Mouse (Mus musculus): ENCODE measurements around the gene Ccna1. TPM values are rescaled to one million over a fixed set of nuclear protein-coding genes. Genes with fewer than 3 reads are reported as not detected.

Gene Ccna1
- total and polyA plus RNA-seq, 3 experiments = not detected

GRCm38 (mm10) chr3:55008965-55009741 is 46.1 kb downstream of the Ccna1 start:
- Histone ChIP-seq H3K4me3 (replicated peaks in 1 of 3; ENCODE audit: low read depth in 2 of 3, low read length in 2 of 3, poor library complexity in 1 of 3) (no peak overlapping the region), H3K9ac (ENCODE audit: insufficient read depth, low read depth) (no peak overlapping the region), H3K79me2 (replicated peaks; ENCODE audit: control insufficient read depth, extremely low read depth, insufficient read depth, poor library complexity, severe bottlenecking) (no peaks in the 10 kb centered on the region), H3K27ac (ENCODE audit: insufficient read depth, low read depth) (no peak overlapping the region), H3K4me2 (ENCODE audit: insufficient read depth, low read depth, poor library complexity, severe bottlenecking) (no peak overlapping the region), H3K4me1 (ENCODE audit: control insufficient read depth in 1 of 2, insufficient read depth in 2 of 2) (no peaks in the 10 kb centered on the region), H3K9me3 (replicated peaks; ENCODE audit: low read length) (no peaks in the 10 kb centered on the region), H3K27me3 (replicated peaks) (peaks cover 9% of the 10 kb centered on the region), H3K36me3 (replicated peaks in 1 of 2; ENCODE audit: control insufficient read depth in 1 of 2, insufficient read depth in 1 of 2, low read length in 1 of 2) (no peaks in the 10 kb centered on the region)
- dilution Hi-C loops (cut with MboI; ENCODE audit: extremely low pct_ligation_motif_present, extremely low pct_unique_long_range_greater_than_20kb, low sequenced_read_pairs) = no loop called here
- TF ChIP-seq UBTF (IDR thresholded peaks at IDR 0.05; ENCODE audit: low read depth, low read length) = no peak
- no peak for TF ChIP-seq ZKSCAN1 (IDR thresholded peaks at IDR 0.05; ENCODE audit: borderline replicate concordance, low read depth, low read length)
- no peak for TF ChIP-seq USF1 (IDR thresholded peaks at IDR 0.05; ENCODE audit: low read depth, low read length)
- TF ChIP-seq ZC3H11A (IDR thresholded peaks at IDR 0.05; ENCODE audit: low read depth, low read length) = no peak
- in situ Hi-C loops (cut with MboI; ENCODE audit: low pct_ligation_motif_present, low pct_unique_long_range_greater_than_20kb, low sequenced_read_pairs) = no loop called here
- no peak for DNase-seq (ENCODE audit: extremely low read depth)

GRCm38 (mm10) chr3:55004036-55004435 is 51.3 kb downstream of the Ccna1 start:
- TF ChIP-seq PAX5 (IDR thresholded peaks at IDR 0.05; ENCODE audit: low read length) (no peak), RAD21 (IDR thresholded peaks at IDR 0.05; ENCODE audit: low read depth, low read length) (no peak), TCF12 (IDR thresholded peaks at IDR 0.05; ENCODE audit: low read depth, low read length) (no peak), GABPA (IDR thresholded peaks at IDR 0.05; ENCODE audit: insufficient replicate concordance, low read depth, low read length) (no peak), NELFE (IDR thresholded peaks at IDR 0.05; ENCODE audit: low read depth, low read length) (no peak), KAT2A (IDR thresholded peaks at IDR 0.05; ENCODE audit: insufficient replicate concordance, low read length) (no peak), POLR2A (IDR thresholded peaks at IDR 0.05; ENCODE audit: low read depth, low read length) (no peak), ZMIZ1 (IDR thresholded peaks at IDR 0.05; ENCODE audit: low read depth, low read length) (no peak), JUN (IDR thresholded peaks at IDR 0.05; ENCODE audit: insufficient read depth, low read depth, low read length) (no peak), RCOR1 (conservative IDR thresholded peaks at IDR 0.05; ENCODE audit: low read depth, low read length) (no peak), BHLHE40 (IDR thresholded peaks at IDR 0.05; ENCODE audit: low read depth, low read length) (no peak), ETS1 (conservative IDR thresholded peaks at IDR 0.05; ENCODE audit: low read depth, low read length) (no peak)
- dilution Hi-C loops (cut with MboI; ENCODE audit: extremely low pct_ligation_motif_present, extremely low pct_unique_long_range_greater_than_20kb, low sequenced_read_pairs) = no loop called here
- no peaks in the 10 kb centered on the region for H3K4me1 ChIP-seq (ENCODE audit: control insufficient read depth in 1 of 2, insufficient read depth in 2 of 2)

More at GRCm38 (mm10) chr3:55004036-55004435, 51.3 kb downstream of the Ccna1 start:
- H3K27ac ChIP-seq (ENCODE audit: insufficient read depth, low read depth) = no peak overlapping the region
- no peak overlapping the region for H3K4me3 ChIP-seq (replicated peaks in 1 of 3; ENCODE audit: low read depth in 2 of 3, low read length in 2 of 3, poor library complexity in 1 of 3)
- no peak for DNase-seq (ENCODE audit: extremely low read depth)
- peaks cover 4% of the 10 kb centered on the region for H3K27me3 ChIP-seq (replicated peaks)
- peaks cover 2% of the 10 kb centered on the region for H3K9me3 ChIP-seq (replicated peaks; ENCODE audit: low read length)
- H3K36me3 ChIP-seq (replicated peaks in 1 of 2; ENCODE audit: control insufficient read depth in 1 of 2, insufficient read depth in 1 of 2, low read length in 1 of 2) = no peaks in the 10 kb centered on the region
- H3K9ac ChIP-seq (ENCODE audit: insufficient read depth, low read depth) = no peak overlapping the region
- in situ Hi-C loops (cut with MboI; ENCODE audit: low pct_ligation_motif_present, low pct_unique_long_range_greater_than_20kb, low sequenced_read_pairs) = no loop called here
- no peak overlapping the region for H3K4me2 ChIP-seq (ENCODE audit: insufficient read depth, low read depth, poor library complexity, severe bottlenecking)
- no peaks in the 10 kb centered on the region for H3K79me2 ChIP-seq (replicated peaks; ENCODE audit: control insufficient read depth, extremely low read depth, insufficient read depth, poor library complexity, severe bottlenecking)

Measured in CH12.LX (cell line).